Mouse (Mus musculus) T-cell, adult 2 months (primary cell): ENCODE measurements around the gene Sorbs2.

ENCODE experiments used
- DNase-seq: peaks from one replicate; pipeline ENCODE4 v3.0.0; 2022; ENCODE audit warnings: low spot score

Sorbs2 gene

GRCm38 (mm10) chr8:45760622-45761021 is 253.0 kb downstream of the Sorbs2 start:
- DNase-seq: no peak

GRCm38 (mm10) chr8:45761053-45761452 is 253.5 kb downstream of the Sorbs2 start:
- no peak for DNase-seq

- DNase-seq: no peak
Measured at GRCm38 (mm10) chr8:45762982-45763689, 255.5 kb downstream of the Sorbs2 start.

- no peak for DNase-seq
Measured at GRCm38 (mm10) chr8:45763690-45764342, 256.2 kb downstream of the Sorbs2 start.

GRCm38 (mm10) chr8:45766138-45766537 is 258.6 kb downstream of the Sorbs2 start:
- DNase-seq: no peak

- no peak for DNase-seq
Measured at GRCm38 (mm10) chr8:45774841-45775240, 267.3 kb downstream of the Sorbs2 start.

- DNase-seq: no peak
Measured at GRCm38 (mm10) chr8:45775481-45775880, 267.9 kb downstream of the Sorbs2 start.

GRCm38 (mm10) chr8:45776366-45776765 is 268.8 kb downstream of the Sorbs2 start:
- DNase-seq: no peak

- no peak for DNase-seq
Measured at GRCm38 (mm10) chr8:45776977-45777376, 269.4 kb downstream of the Sorbs2 start.

GRCm38 (mm10) chr8:45780585-45780984 is 273.0 kb downstream of the Sorbs2 start:
- DNase-seq: no peak

GRCm38 (mm10) chr8:45788610-45789009 is 281.0 kb downstream of the Sorbs2 start:
- no peak for DNase-seq

GRCm38 (mm10) chr8:45794847-45795246 is 287.3 kb downstream of the Sorbs2 start:
- DNase-seq: no peak

GRCm38 (mm10) chr8:45796331-45796740 is 288.7 kb downstream of the Sorbs2 start:
- DNase-seq: no peak

- DNase-seq: no peak
Measured at GRCm38 (mm10) chr8:45799517-45799916, 291.9 kb downstream of the Sorbs2 start.

GRCm38 (mm10) chr8:45808597-45808996 is 301.0 kb downstream of the Sorbs2 start:
- no peak for DNase-seq

- peak; percentile 8 for DNase-seq
Measured at GRCm38 (mm10) chr8:45816765-45817426, 309.3 kb downstream of the Sorbs2 start.

- no peak for DNase-seq
Measured at GRCm38 (mm10) chr8:45821650-45822049, 314.1 kb downstream of the Sorbs2 start.

GRCm38 (mm10) chr8:45829985-45830548 is 322.5 kb downstream of the Sorbs2 start:
- DNase-seq: no peak

GRCm38 (mm10) chr8:45833896-45834295 is 326.3 kb downstream of the Sorbs2 start:
- DNase-seq: no peak

GRCm38 (mm10) chr8:45843306-45843705 is 335.7 kb downstream of the Sorbs2 start:
- DNase-seq: no peak

GRCm38 (mm10) chr8:45844097-45844885 is 336.7 kb downstream of the Sorbs2 start:
- DNase-seq: no peak

GRCm38 (mm10) chr8:45844911-45845481 is 337.4 kb downstream of the Sorbs2 start:
- no peak for DNase-seq
